Mouse (Mus musculus): ENCODE data around the gene Cenpu. TPM values are rescaled to one million over a fixed set of nuclear protein-coding genes. Genes with fewer than 3 reads are reported as not detected.

Cenpu gene
- 1 to 10 TPM; 2.7 to 3.6 TPM for total RNA-seq (2021)

DNA sequence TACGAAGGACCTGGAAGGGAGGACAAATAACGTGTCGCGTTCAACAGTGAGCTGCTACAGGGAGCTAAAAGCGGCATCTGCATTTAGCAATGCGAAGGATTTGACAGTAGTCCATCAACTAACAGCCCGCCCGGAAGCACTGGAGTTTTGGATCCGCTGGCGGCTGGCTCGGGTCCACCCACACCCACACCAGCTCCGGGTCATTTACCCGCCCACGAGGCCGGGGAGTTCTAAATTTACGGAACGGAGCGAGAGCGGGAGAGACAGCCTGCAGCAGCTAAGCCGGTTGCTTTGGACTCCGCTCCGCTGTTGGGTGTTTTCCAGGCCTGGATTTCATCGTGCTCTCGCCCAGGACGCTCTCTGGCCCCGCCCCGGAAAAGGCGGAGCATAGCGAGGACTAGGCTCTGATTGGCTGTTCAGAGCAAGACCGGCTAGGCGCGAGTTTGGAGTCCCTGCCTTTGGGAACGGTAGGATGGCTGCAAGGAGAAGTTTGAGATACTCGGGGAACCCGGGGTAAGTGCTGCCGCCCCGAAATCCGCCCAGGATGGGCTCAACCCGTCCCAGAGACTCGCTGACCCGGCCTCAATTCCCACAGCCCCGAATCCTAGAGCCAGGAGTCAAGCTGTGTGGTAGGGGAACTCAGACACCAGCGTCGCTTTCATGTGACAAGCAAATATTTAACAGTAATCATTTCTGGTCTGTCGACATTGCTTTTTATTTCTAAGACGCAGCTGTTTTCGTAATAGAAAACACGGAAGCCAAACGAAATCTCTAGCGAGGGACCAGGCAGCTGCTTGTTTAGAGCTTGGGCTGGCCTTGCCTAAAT lies at the start of gene Cenpu:
Gene Cenpu (plus strand): TSS at position 414 of the 826 bp plus-strand sequence.
- DNase-seq (ENCODE audit: extremely low spot score in 1 of 2, low spot score in 2 of 2): peak; percentile 99
- intact Hi-C loops (cut with DNase I): loop anchor here (10.0 kb wide), 1 partner anchor 823 kb away; no protein-coding TSS in a partner anchor

DNA sequence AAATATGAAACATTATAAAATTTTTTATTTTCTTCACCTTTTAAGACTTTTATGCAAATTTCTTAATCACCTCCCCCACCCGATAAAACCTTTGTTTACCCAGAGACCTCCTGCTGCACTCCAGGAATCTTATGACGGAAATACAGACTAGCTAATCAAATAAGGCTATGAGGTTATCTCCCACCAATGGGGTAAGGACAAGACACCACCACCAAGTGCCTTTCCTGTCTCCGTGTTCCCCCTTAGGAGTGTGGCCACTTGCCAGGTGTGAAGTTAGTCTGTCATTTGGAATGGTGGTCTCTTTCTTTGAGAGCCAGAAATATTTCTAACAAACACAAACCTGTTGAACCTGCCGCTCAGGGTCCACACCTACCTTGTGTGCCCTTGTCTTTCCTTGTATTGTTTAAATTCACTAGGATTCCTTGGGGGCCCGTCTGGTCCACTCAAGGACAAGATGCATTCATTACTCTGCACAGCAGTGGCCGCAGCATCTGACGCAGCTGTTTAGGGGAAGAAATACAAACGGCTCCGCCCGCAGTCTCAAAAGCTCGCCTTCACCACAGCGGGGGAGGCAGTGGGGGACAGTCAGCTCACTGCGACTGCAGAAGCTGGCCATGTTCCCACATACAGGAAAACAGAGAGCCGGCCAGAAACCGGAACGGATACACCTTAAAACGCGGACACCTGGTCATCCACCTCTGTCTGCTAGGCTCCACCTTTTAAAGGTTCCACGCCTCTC lies 49.3 kb upstream of the Cenpu start:
- intact Hi-C loops (cut with DNase I): no loop called here
- DNase-seq (ENCODE audit: extremely low spot score in 1 of 2, low spot score in 2 of 2): peak in 1 of 2 experiments; percentile 56

DNA sequence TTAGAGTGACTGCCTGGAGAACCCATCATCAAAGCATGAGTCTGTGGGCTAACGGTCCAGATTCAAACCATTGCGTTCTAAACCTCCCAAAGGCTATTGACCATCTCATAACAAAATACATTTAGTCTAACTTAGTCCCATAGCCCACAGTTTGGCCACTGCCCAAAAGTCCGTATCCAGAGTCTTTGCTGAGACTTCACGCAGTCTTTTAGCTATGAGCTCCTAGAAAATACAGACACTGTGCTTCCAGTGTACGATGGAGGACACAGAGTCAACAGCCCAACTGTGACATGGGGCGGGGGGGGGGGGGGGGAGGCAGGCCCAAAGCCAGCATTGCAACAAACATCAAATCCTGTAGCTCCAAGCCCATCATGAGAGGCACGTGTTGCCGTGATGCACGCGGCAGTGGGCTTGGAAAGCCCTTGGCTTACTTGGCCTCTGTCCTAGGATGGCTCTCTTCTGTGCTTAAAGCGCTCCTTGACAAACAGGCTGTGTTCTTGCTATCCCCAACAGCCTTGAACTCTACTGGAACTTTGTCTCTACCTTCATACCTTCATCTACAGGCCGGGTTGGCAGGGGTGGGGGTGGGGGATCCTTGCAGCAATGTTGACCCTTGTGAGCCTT lies 48.6 kb upstream of the Cenpu start:
- intact Hi-C loops (cut with DNase I): no loop called here
- no peak for DNase-seq (ENCODE audit: extremely low spot score in 1 of 2, low spot score in 2 of 2)

DNA sequence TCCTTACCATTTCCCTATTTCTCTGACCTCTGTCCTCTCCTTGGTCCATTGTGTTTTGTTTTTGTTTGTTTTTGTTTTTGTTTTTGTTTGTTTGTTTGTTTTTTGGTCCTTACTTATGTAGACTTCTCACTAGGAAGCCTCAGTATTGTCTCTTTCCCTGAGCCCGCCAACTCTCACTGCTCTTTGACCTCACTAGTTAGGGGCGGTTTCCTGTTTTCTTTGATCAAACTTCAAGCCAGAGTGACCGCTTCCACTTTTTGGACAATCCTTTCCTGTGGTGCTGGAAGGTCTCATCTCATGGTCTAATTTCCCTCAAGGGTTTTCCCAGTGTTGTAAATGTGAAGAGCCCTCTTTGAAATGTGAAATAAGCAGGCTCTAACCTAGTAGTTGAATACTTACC lies 47.6 kb upstream of the Cenpu start:
- DNase-seq (ENCODE audit: extremely low spot score in 1 of 2, low spot score in 2 of 2): no peak
- intact Hi-C loops (cut with DNase I): no loop called here

DNA sequence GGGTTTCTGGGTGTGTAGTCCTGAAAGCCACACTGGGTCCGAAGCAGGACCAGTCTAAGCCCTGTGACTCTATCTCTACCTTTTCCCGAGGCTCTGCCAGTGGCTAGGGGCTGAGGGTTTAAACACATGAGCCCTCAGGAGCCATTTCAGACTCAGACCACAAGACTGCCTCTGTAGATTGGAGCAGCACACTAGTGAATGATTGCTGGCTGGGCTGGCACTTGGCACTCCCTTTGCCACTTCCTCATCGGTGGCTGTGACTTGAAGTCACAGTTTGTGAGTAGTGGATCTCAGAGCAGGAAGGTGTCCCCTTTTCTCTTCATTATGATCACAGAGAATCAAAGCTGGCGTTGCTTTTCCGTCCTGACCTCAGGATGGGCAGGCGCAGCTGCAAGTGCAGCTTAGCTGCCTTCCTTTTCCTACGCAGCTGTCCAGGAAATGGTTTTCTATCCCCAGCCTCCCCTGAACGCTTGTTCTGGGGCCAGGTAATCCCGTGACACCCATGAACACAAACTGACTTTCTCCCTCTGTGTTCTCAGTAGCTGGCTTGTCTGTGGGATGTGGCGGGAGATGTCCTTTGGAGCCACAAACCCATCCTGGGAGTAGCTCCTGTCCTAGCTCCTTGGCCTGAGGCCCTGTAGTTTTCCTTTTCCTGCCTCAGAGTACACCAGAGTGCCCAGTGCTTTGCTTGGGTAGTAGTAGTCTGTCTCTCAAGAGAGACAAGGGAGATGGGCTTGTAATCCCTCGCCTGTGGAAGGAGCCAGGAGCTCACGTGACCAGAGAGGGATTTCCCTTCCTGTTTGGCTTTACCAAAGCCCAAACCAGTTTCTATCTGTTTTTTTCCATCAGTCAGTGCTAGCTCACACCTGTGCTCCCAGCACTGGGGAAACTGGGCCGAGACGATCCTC lies 43.1 kb upstream of the Cenpu start:
- DNase-seq (ENCODE audit: extremely low spot score in 1 of 2, low spot score in 2 of 2): no peak
- intact Hi-C loops (cut with DNase I): no loop called here

- DNase-seq (ENCODE audit: extremely low spot score in 1 of 2, low spot score in 2 of 2): no peak
- intact Hi-C loops (cut with DNase I): no loop called here
These were observed 42.4 kb upstream of the Cenpu start for GRCm38 (mm10) chr8:46509474-46509873.

DNA sequence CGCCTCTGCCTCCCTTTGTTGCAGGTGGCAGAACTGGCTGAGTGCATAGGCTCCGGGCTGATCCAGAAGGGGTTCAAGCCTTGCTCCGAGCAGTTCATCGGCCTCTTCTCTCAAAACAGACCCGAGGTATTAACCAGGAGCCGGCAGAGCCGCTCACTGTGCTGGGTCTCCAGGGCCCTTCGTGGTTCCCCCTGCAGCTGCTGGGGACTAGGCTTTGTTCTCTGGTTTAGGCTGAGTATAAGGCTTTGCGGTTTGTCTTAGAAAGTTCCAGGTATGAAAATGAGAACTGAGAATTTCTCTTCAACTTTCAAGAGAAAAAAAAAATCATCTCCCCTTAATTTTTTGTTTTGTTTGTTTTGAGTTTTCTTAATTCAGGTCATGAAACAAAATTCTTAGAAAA lies 40.5 kb upstream of the Cenpu start:
- no peak for DNase-seq (ENCODE audit: extremely low spot score in 1 of 2, low spot score in 2 of 2)
- intact Hi-C loops (cut with DNase I): no loop called here

DNA sequence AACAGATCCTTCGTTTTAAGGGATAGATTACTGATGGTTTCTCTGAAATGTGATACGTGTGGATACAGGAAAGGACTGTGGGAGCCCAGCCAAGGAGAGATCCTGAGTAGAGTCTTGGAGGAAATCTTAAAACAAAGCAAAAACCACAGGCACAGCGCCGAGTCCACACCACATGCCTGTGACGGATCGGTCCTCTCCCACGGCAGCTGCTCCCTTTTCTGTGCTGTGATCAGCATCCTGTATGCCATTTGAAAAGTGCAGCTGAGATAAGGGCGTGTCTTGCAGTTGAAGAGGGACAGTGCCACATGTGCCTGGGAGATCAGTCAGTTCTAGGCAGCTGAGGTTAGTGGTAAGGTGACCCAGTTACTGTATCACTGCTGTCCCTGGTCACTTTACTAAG lies 39.3 kb upstream of the Cenpu start:
- intact Hi-C loops (cut with DNase I): no loop called here

DNA sequence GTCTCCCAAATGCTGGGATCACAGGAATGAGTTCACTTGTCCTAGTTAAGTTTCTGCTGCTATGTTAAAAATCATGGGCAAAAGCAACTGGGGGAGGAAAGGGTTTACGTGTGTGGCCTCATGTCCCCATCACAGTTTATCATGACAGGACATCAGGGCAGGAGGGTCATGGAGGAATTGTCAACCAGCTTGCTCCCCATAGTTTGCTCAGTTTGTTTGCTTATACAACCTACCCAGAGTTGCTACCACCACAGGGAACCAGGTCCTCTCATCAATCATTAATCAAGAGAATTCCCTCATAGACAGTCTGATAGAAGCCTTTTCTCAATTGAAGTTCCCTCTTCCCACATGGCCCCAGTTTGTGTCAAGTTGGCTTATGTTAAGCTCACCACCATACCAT lies 37.8 kb upstream of the Cenpu start:
- intact Hi-C loops (cut with DNase I): no loop called here
- no peak for DNase-seq (ENCODE audit: extremely low spot score in 1 of 2, low spot score in 2 of 2)

More for the DNA sequence above, 39.3 kb upstream of the Cenpu start:
- DNase-seq (ENCODE audit: extremely low spot score in 1 of 2, low spot score in 2 of 2): peak in 1 of 2 experiments; percentile 72

GRCm38 (mm10) chr8:46520667-46521066 lies 31.2 kb upstream of the Cenpu start:
- intact Hi-C loops (cut with DNase I): no loop called here
- no peak for DNase-seq (ENCODE audit: extremely low spot score in 1 of 2, low spot score in 2 of 2)

DNA sequence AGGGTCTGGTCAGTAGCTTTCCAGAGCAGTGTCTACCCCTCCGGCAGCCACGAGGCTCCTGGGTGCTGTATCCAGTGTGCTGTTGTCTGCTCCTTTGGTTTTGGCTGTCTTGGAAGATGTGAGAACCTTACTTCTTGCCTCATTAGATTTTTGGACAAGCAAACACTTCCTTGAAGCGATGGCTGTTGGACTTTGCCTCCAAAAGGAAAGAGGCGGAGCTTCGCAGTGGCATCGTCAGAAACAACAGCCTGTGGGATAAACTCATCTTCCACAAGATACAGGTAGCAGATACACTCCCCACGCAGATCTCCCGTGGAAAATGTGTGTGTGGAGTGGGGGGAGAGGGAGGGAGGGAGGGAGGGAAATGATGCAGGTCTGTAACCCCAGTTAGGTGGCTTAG lies 25.7 kb upstream of the Cenpu start:
- no peak for DNase-seq (ENCODE audit: extremely low spot score in 1 of 2, low spot score in 2 of 2)
- intact Hi-C loops (cut with DNase I): no loop called here

GRCm38 (mm10) chr8:46526821-46527220 lies 25.0 kb upstream of the Cenpu start:
- DNase-seq (ENCODE audit: extremely low spot score in 1 of 2, low spot score in 2 of 2): peak in 1 of 2 experiments; percentile 46
- intact Hi-C loops (cut with DNase I): no loop called here

- intact Hi-C loops (cut with DNase I): no loop called here
- no peak for DNase-seq (ENCODE audit: extremely low spot score in 1 of 2, low spot score in 2 of 2)
These were observed 22.3 kb upstream of the Cenpu start for GRCm38 (mm10) chr8:46529508-46529907.

- DNase-seq (ENCODE audit: extremely low spot score in 1 of 2, low spot score in 2 of 2): no peak
- intact Hi-C loops (cut with DNase I): no loop called here
These were observed 21.3 kb upstream of the Cenpu start for GRCm38 (mm10) chr8:46530541-46530940.

DNA sequence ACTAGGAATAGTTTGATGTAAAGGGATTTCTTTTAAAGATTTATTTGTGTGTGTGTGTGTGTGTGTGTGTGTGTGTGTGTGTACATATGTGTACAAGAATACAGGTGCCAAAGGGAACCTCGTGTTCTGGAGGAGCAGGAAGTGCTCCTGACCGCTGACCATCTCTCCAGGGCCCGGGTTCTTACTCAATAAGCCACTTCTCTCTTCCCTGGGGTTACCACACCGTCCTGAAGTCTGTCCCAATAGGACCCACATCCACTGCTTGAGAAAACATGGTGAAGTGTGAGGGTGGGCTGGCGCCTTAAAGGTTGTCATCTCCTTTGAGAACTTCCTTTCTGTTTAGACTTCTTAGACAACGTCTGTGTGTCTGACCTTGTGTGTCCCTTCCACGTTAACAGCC lies 17.9 kb upstream of the Cenpu start:
- intact Hi-C loops (cut with DNase I): no loop called here

GRCm38 (mm10) chr8:46539701-46540100 lies 12.1 kb upstream of the Cenpu start:
- DNase-seq (ENCODE audit: extremely low spot score in 1 of 2, low spot score in 2 of 2): peak in 1 of 2 experiments; percentile 51
- intact Hi-C loops (cut with DNase I): no loop called here

More for the DNA sequence above, 17.9 kb upstream of the Cenpu start:
- DNase-seq (ENCODE audit: extremely low spot score in 1 of 2, low spot score in 2 of 2): no peak

DNA sequence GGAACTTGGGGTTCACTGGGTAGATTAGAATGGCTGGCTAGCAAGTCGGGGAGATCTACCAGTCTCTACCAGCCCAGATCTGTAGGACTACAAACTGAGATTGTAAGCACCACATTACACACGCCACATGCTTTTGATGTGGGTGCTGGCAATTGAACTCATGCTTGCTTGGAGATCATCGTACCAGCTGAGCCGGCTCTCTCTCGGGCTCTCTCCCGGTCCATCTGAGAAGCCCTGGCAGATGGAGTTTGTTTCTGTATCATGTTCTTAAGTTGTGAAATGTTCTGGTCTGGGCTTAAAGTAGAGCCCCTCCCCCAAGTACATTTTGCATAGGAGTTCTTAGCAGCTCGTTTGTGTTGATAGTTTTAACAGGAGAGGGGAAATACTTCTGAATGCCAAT lies 8.6 kb upstream of the Cenpu start:
- intact Hi-C loops (cut with DNase I): no loop called here

DNA sequence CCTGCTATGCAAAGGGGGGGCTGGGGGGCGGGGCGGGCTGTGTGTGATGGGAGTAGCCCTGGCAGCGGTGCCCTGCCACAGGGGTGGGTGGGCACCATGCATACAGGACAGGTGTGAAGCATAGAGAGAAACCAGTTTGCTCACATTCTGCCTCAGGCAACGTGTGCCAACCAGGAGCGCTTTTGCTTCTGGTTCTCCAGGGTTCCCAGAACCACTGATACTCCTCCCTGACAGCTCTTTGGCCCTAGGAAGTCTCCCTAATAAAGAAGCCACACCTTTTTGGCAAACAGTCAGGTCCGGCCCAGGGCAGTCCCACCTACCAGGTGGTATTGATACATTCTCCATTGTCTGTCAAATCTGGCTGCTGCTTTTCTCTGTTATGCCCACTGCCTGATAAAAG lies 8.2 kb upstream of the Cenpu start:
- DNase-seq (ENCODE audit: extremely low spot score in 1 of 2, low spot score in 2 of 2): no peak
- intact Hi-C loops (cut with DNase I): no loop called here

More for the DNA sequence above, 8.6 kb upstream of the Cenpu start:
- no peak for DNase-seq (ENCODE audit: extremely low spot score in 1 of 2, low spot score in 2 of 2)

DNA sequence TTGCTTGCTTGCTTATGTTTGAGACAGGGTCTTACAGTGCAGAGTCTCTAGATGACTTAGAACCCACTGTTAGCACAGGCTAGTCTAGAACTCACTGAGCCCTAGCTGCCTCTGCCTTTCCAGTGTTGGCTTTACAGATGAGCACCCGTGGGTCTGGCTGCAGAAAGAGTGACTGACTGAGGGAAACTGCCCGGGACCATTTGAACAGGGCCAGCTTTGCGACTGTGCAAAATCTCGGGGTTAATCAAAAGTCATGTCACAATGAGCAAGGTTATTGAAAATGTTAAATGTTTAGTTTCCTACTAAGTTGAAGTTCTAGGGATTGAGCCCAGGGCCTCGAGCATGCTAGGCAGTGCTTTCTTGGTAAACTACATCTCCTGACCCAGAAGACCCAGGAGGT lies 6.0 kb upstream of the Cenpu start:
- intact Hi-C loops (cut with DNase I): loop anchor here (2.0 kb wide), 2 partner anchors 235 to 303 kb away; no protein-coding TSS in a partner anchor
- no peak for DNase-seq (ENCODE audit: extremely low spot score in 1 of 2, low spot score in 2 of 2)
